Mouse (Mus musculus): ENCODE measurements around the gene Gm49416.
"Not testable (repeated sequence)": the region's sequence is repeated elsewhere in the genome, so short reads cannot be mapped to it uniquely, and the experiment has no call there.

The Gm49416 gene

DNA sequence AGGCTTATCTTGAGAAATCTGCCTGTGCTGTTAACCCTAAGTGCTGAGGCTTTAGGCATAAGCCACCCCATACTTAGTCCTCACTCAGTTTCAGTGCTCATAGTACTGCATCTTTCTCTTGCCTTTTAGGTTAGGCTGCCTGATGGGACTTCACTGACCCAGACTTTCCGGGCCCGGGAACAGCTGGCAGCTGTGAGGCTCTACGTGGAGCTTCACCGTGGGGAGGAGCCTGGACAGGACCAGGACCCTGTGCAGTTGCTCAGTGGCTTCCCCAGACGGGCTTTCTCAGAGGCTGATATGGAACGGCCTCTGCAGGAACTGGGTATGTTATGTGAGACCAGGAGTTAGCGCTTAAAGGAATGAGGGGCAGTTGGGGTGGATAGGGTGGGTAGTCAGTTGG, 13.7 kb upstream of the Gm49416 start:
- DNase-seq (ENCODE audit: extremely low read depth, low read depth, low spot score) = no peak

DNA sequence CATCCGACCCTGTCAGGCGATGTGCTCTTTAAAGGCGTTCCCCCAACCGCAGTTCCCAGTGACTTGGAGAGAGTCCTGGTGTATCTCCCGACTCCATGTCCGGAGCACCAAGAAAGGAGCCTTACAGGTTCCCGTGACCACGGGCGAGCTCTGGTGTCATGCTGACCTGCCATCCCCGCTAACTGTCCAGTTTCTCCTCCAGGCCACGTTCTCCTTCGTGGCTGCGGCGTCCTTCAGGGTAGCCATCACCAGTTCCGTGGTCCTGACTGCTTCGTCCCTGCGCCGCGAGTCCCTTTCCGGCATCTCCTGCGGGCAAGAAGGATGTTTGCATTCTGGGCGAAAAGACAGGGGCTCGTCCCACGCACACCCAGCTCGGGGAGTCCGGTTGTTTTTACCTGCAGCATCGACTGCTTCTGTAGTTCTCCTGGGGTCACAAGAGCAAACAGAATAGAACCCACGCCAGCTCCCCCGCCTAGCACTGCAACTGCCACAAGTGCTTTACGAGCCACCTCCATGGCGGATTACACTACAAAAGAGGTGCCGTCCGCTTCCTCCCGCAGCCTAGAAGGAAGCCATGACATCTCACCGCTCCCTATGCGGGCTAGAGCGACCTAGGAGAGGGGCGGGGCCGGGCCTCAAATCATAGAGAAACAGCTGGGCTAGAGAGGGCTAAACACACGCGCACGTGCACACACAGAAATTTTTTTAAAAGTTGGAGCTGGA, 8.3 kb upstream of the Gm49416 start, which contains the start of gene Uqcc3:
Gene Uqcc3 (minus strand): TSS at position 613 of the 723 bp plus-strand sequence.
- no peak for DNase-seq (ENCODE audit: extremely low read depth, low read depth, low spot score)

DNA sequence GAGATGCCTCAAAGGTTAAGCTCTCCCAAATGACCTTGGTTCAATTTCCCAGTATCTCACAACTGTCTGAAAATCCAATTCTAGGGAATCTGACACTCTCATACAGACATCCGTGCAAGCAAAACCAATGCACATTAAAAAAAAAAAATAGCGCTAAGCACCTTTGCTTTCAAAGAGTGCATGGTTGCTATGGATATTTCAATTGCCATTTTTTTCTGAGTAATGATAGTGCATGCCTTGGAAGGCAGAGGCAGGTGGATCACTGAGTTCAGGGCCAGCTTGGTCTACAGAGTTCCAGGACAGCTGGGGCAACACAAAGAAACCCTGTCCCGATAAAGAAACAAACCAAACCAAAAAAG, 7.7 kb upstream of the Gm49416 start:
- DNase-seq (ENCODE audit: extremely low read depth, low read depth, low spot score) = no peak

DNA sequence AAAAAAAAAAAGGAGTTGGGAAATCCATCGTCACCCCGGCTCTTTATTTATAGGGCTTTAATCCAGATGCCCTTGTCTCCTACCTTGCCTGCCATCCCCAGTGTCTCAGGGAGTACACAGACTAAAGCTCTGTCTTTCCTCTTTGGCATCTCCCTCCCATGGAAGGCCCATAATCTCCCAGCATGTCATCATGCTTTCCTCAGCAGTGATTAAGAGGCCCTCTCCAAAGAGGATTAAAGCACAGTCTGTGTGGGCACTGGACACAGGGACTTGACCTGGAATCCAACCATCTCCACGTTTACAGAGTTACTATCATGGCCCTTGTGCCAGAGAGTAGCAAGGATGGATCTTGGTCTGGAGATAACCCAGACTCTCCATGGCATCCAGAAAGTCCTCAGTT, 5.1 kb upstream of the Gm49416 start, which contains the start of the genes Lbhd1 and Gm49403:
Gene Lbhd1 (plus strand): TSS at position 117 of the 400 bp plus-strand sequence.
Gene Gm49403 (plus strand): TSS at position 315 of the 400 bp plus-strand sequence.
- DNase-seq (ENCODE audit: extremely low read depth, low read depth, low spot score) = no peak

DNA sequence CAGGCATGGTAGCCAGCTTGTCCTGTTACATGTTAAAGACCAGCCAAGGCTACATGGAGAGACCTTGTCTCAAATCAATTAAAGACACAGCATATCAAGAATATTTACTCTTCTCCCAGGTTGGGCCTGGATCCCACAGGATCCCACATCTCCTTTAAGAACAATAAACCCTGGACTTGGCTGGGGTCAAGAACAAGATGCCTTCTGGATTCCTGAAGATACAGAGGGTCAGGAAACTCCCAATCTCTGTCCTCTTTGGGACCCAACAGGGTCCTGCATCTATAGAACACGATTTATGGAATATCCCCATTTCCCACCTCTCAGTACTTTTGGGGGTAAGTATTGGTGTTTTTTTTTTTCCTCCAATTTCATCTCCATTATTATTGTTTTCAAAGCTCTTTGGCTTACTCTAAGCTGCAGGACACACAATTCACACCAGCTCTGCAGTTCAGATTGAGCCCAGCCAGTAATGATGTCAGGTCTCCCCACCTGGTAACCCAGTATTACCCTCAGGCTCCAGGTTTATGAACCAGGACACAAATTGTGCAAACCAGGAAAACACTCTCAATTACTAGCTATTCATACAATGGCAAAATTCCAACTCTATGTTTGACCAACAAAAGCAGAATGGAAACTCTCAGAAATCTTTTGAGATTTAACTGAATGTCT, 1.7 kb upstream of the Gm49416 start:
- no peak for DNase-seq (ENCODE audit: extremely low read depth, low read depth, low spot score)

DNA sequence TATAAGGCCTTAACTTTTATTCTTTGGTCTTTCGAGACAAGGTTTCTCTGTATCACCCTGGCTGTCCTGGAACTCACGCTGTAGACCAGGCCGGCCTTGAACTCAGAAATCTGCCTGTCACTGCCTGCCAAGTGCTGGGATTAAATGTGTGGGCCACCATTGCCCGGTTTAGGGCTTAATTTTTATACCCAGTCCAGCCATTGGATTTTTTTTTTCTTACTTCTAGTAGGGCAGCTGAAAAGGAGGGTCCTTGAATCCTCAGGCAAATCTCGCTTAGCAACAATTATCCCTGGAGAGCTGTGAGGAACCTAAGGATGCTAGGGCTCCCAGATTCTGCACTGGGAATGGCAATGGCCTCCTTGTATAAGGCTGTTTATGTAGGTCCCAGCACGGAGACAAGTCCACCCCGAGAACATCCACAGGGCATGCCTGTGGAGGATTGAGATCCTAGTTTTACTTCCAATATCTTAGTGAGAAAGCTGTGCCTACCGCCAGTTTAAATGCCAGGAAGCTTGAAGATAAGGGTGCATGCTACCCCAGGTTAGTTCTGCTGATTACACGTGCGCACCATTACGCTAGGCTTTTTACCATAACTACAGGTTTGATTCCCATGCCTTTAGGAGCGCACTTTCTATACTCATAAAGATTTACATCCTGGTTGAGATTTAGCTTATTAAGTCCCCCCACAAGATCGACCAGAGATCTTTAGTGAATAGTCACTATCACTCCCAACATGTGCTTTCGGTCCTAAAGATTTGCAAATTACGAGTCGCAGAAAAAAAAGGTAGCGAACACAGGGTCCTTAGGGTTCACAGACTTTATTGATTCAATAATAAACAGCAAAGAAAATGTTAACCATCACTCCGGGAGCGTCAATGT, 902 bp upstream of the Gm49416 start:
- DNase-seq (ENCODE audit: extremely low read depth, low read depth, low spot score) = no peak

DNA sequence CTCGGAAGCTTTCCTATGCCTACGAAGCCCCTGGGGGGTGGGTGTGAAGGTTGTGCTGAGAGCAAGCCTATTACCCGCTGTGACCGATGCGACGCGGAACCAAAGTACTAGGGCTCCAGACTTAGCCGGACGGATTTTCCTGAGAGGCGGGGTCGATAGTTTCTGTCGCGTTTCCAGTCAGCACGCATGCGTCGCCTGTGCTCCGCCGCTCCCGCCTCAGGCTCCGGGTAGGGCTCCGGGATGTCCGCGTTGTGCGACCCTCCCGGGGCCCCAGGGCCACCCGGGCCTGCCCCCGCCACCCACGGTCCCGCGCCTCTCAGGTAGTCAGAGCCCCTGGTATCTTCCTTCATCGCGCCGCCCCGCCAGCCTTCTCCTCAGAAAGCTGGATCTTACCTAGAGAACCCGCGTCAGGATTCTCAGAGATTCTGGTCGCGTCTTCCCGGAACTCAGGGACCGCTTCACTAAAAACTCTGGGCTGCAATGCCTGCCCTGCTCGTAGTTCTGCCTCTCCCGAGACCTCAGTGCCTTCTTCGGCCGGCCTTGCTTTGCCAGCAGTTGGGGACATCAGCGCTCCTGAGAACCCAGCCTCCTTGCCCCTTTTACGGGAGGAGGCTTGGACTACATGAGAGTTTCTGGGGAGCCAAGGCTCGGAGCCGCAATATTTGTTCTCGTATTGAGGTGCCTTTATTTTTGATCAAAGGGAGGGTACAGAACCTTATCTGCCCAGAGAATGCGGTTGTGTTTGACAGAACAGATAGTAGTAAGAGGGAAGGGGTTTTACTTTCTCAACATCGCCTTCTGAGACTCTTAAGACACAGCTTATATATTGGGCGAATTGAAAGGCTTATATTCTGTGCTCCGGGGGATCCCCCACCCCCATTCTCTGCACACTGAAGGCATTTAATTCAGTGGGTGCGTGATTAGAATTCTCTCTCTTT, 4.4 kb downstream of the Gm49416 start, which contains the start of gene Ints5:
Gene Ints5 (plus strand): TSS at position 177 of the 938 bp plus-strand sequence.
- DNase-seq (ENCODE audit: extremely low read depth, low read depth, low spot score) = no peak

DNA sequence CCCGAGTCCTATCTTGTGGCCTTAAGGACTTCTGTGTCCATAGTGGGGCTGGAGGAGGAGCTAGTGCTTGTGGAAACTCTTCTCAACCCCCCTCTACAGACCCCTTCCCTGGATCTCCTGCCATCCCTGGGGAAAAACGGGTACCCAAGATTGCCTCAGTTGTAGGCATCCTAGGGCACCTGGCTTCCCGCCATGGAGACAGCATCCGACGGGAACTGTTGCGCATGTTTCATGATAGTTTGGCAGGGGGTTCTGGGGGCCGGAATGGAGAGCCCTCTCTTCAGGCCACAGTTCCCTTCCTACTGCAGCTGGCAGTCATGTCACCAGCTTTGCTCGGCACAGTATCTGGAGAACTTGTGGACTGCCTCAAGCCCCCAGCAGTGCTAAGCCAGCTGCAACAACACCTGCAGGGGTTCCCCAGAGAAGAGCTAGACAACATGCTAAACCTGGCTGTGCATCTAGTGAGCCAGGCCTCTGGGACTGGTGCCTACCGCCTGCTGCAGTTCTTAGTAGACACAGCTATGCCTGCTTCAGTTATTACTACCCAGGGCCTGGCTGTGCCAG, 6.8 kb downstream of the Gm49416 start:
- no peak for DNase-seq (ENCODE audit: extremely low read depth, low read depth, low spot score)

DNA sequence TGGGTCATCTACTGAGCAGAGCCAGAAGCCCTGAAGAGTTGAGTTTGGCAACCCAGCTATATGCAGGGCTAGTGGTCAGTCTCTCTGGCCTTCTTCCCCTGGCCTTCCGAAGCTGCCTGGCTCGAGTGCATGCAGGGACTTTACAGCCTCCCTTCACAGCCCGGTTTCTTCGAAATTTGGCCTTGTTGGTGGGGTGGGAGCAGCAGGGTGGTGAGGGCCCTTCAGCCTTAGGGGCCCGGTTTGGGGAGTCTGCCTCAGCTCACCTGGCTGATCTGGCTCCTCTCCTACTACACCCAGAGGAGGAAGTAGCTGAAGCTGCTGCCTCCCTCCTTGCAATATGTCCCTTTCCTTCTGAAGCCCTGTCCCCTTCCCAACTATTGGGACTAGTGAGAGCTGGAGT, 7.5 kb downstream of the Gm49416 start:
- DNase-seq (ENCODE audit: extremely low read depth, low read depth, low spot score) = not testable (repeated sequence)

DNA sequence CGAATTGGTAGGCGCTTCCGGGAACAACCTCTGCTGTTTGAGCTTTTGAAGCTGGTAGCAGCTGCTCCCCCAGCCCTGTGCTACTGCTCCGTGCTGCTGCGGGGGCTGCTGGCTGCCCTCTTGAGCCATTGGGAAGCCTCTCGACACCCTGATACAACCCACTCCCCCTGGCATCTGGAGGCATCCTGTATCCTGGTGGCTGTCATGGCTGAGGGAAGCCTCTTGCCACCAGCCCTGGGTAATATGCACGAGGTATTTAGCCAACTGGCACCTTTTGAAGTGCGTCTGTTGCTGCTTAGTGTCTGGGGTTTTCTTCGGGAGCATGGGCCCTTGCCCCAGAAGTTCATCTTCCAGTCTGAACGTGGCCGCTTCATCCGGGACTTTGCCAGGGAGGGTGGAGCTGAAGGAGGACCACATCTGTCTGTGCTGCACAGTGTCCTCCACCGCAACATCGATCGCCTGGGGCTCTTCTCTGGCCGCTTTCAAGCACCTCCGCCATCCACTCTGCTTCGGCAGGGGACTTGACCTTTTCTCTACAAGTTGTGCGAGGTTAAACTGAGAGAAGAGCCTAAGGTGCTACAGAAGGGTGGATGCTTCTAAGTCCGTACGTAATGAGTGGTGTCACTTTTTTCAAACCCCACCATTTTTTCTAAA, 8.6 kb downstream of the Gm49416 start:
- not testable (repeated sequence) for DNase-seq (ENCODE audit: extremely low read depth, low read depth, low spot score)

DNA sequence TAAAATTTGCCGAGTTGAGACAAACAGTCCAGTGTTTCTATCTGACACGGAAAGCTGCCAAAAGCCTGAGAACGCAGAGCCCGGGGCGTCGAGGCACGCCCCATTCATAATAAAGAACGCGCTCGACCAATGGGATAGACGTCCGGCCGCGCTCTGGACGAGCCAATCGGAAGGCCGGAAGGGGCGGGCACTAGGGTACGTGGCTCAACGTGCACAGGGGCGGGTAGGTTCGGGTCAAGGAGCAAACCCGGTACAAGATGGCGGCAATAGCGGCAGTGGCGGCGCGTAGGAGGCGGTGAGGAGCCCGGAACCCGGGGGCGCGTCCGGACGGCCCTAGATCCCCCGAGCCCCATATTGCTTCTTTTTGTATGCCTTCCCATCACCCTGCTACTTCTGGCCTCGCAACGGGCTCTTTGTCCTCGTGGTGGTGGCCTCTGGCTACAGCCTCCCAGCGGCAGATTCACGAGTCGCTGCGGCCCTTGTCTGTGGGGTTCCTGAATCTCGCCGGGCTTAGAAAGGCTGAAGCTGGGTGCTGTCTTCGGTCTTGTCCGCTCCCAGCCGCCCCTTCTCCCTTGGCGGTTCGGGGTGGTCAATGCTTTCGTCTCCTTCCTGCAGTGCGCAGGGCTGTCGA, 9.3 kb downstream of the Gm49416 start, which contains the start of gene Ganab:
Gene Ganab (plus strand): TSS at position 207 of the 631 bp plus-strand sequence.
- DNase-seq (ENCODE audit: extremely low read depth, low read depth, low spot score) = no peak

DNA sequence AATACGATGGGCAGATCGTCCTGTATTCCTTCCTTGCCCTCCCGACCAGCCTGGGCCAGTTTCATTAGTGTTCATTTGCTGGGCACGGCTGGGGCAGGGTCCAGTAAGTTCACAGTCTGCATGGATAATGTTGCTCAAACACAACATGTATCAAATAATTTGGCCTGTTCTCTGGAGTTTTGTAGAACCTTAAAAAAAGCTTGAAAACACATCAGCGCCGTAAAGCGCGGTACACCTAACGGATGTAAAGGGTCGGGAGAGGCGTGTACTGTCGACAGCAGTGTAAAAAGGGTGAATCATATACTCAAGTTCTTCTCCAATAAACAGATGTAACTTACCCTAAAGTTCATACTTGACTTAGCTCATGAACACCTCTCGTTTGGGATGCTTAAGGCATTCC, 9.8 kb downstream of the Gm49416 start:
- no peak for DNase-seq (ENCODE audit: extremely low read depth, low read depth, low spot score)

DNA sequence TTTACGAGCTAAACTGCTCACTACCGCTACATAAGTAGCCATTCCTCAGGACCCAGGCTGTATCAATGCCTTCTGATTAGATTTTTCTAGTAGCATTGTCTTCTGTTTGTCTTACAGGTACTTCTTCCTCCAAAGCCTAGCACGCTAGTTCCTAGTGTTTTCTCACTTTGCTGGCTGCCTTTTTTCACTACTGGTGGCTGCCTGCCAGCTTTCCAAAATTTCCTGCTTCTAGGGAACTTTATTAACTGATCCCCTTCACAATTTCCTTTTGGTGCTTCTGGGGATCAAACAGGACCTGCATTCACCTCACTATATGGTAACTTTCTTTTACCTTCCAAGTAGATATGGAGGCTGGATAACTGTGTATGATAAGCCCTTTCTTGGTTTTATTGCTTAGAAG, 10.4 kb downstream of the Gm49416 start:
- no peak for DNase-seq (ENCODE audit: extremely low read depth, low read depth, low spot score)

DNA sequence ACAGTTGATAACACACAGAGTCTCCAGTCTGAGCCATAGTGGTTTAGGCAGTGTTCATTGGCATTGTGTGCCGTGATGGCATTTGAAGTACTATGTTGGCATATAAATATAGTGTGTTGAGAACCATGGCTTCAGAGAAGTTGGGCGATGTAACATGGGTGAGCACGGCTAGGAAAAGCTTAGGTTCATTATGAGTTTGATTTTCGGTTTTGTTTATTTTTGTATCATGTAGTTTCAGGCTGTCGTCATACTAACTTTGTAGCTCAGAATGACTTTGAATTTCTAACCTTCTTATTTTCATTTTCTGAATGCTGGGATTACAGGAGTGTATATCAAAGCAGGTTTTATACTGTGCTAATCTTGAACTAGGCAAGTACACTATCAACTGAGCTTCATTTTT, 14.7 kb downstream of the Gm49416 start:
- no peak for DNase-seq (ENCODE audit: extremely low read depth, low read depth, low spot score)

DNA sequence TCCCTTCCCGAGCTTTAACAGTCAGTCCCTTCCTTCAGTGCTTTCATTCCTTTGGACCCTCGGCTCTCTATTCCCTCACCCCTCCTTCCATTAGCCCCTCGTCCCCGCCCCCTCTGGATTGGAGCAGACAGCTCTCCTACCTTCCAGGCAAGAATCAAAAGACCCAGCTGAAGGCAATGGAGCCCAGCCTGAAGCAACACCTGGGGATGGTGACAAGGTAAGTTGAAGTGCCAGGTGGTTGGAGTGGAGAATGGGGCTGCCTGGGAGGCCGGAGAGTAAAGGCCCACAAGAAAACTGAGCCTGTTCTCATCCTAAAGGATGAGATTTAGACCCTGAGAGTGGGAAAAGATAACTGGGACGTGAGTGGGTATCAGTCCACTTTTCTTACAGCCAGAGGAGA, 19.8 kb downstream of the Gm49416 start:
- no peak for DNase-seq (ENCODE audit: extremely low read depth, low read depth, low spot score)

DNA sequence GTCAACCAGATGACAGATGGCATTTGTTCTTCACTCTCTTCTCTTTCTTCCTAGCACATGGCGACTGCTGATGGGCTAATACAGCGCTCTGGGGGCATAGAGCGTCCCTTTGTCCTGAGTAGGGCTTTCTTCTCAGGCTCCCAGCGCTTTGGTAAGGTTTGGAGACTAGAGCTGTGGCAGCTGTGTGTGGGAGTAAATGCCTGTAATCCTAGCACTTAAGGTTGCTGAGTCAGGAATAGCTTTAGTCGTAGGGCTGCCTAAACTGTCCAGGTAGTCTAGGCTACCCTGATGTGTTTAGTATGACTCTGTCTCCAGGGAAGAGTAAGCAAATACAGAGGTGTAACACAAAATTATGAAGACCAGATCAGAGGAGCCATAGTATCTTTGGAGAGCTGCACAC, 23.1 kb downstream of the Gm49416 start:
- DNase-seq (ENCODE audit: extremely low read depth, low read depth, low spot score) = no peak

DNA sequence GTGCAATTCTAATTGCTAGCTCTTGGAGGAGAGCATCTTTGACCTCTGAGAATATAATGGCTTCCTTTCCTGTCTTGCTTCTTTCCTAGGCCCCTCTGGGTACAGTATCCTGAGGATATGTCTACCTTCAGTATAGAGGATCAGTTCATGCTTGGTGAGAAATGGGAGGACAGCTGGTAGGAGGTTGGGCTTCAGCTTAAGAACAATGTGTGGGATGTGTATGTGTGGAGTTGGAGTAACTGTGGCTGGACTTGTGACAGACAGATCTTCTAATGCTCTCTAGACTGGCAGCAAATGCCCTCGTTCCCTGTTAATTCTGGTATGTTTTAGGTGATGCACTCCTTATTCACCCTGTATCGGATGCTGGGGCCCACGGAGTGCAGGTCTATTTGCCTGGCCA, 25.5 kb downstream of the Gm49416 start:
- no peak for DNase-seq (ENCODE audit: extremely low read depth, low read depth, low spot score)

DNA sequence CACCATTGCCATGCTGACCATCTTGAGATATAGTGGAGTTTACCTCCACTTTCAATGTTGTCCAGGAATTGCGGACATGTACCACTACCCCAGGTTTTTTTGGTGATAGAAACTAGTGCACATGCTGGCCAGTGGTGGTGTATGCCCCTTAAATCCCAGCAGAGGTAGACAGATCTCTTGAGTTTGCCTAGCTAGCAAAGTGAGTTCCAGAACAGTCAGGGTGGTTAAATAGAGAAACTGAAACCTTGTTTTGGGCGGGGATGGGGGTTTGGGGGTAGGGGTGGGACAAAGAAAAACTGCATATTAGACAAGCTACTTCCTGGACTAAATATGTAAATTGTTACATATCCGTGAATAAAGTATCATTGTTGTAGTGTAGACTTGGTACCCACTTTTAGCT, 30.3 kb downstream of the Gm49416 start:
- no peak for DNase-seq (ENCODE audit: extremely low read depth, low read depth, low spot score)

DNA sequence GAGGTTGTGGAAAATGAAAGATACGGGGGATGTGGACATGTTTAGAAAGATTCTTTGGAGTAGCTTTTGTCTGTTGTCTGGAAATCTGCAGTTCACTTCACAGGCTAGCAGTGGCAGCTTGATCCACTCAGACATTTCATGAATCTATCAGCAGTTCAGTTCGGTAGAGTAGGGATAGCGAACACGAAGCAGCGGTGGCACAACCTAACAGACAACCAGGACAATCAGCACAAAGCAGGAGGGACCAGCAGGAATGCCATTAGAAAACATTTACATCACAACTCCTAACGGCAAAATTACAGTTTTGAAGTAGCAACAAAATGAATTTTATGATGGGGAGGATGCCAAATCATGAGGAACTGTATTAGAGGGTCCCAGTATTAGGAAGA, 31.0 kb downstream of the Gm49416 start:
- no peak for DNase-seq (ENCODE audit: extremely low read depth, low read depth, low spot score)
